Mouse (Mus musculus) thymus, postnatal 10 days (tissue): Measurements from ENCODE around the gene Gcm1.
A peak's percentile ranks its signal among the peaks of the same experiment; 100 is the strongest.
"Not testable (repeated sequence)": the region's sequence is repeated elsewhere in the genome, so short reads cannot be mapped to it uniquely, and the experiment has no call there.

Experiments used
- DNase-seq, 2 experiments: peaks; one replicate each; pipeline ENCODE4 v3.0.0; 2021; ENCODE audit warnings: low spot score in 2 of 2

Gcm1 gene

DNA sequence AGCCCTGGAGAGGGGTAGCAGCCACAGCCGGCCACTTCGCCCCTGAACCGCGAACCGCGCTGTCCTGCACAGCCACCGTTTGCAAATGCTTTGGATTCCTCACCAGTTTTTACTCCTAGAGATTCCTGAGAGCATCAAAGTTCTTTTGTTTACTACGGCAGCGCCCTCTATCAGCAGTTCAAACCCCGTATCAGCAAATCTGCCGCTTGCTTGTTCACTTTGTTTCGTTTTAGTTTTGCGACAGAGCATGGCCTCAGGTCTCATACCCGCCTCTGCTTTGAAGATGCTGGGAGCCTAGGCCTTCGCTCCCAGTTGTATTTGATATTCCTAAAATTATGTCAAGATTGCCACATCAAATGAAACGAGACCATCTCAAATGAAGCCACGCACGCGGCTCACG lies 5.0 kb upstream of the Gcm1 start:
- peak in 1 of 2 experiments; percentile 37 for DNase-seq

GRCm38 (mm10) chr9:78050452-78050970 lies 1.2 kb upstream of the Gcm1 start:
- DNase-seq: no peak

DNA sequence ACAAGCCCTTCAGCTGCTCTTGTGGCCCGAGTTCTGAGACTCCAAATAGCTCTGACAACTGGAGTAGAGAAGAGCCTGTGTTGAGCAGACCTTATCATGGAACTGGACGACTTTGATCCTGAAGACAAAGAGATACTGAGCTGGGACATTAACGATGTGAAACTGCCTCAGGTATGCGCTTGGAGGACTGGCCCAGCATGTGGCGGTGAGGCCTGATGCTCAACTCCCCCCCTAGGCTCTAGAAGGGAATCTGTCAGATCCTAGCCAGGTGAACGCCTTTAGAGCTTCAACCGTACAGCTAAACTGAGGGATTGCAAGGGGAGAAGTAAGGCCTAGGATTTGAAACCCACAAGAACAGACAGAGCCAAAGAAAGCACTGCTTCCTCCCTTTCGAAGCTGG lies 2.1 kb downstream of the Gcm1 start:
- no peak for DNase-seq

- DNase-seq: no peak
Observed at GRCm38 (mm10) chr9:78054298-78054697, 2.6 kb downstream of the Gcm1 start.

- no peak for DNase-seq
Observed at GRCm38 (mm10) chr9:78059525-78060120, 7.9 kb downstream of the Gcm1 start.

- no peak for DNase-seq
Observed at GRCm38 (mm10) chr9:78062392-78062791, 10.7 kb downstream of the Gcm1 start.

GRCm38 (mm10) chr9:78064121-78064520 lies 12.4 kb downstream of the Gcm1 start:
- DNase-seq: no peak

- DNase-seq: no peak
Observed at GRCm38 (mm10) chr9:78070496-78070895, 18.8 kb downstream of the Gcm1 start.

DNA sequence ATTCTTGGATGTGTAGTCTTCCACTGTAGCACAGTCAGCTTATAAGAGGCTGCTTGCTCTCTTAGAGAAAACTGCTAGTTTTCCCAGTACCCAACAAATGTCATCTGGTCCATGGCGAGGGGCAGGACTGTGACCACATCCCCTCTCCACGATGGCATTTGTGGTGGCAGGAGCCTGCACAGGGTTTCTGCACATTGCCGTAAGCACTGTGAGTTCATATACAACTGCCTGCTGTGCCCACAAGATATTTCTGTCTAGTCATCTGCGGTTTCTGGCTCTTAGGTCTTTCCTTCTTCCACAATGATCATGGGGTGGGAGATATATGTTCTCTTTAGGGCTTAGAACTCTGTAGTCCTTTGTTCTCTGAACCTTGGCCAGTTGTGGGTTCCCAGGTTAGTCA lies 19.9 kb downstream of the Gcm1 start:
- no peak for DNase-seq

DNA sequence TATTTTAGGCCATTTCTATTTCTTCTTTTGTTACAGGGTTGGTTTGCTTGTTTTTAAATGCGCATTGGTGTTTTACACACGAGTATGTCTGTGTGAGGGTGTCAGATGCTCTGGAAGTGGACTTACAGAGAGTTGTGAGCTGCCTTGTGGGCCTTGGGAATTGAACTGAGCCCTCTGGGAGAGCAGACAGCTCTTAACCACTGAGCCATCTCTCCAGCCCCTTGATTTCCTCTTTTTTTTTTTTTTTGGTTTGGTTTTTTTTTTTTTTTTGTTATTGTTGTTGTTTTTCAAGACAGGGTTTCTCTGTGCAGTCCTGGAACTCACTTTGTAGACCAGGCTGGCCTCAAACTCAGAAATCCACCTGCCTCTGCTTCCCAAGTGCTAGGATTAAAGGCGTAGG lies 21.6 kb downstream of the Gcm1 start:
- DNase-seq: not testable (repeated sequence)

GRCm38 (mm10) chr9:78073713-78074340 lies 22.1 kb downstream of the Gcm1 start:
- no peak for DNase-seq

GRCm38 (mm10) chr9:78075256-78075655 lies 23.5 kb downstream of the Gcm1 start:
- no peak for DNase-seq

DNA sequence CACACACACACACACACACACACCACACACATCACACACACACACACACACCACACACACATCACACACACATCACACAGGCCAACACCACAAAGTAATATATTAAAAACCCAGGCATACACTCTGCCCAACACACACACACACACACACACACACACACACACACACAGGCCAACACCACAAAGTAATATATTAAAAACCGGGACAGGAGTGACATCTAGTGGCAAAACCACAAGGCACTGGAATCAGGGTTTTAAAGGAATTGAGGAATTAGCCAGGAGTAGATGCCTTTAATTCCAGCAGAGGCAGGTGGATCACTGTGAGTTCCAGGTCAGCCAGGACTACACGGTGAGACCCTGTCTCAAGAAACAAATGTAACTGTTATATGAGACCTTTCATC lies 26.5 kb downstream of the Gcm1 start:
- no peak for DNase-seq

GRCm38 (mm10) chr9:78081835-78082234 lies 30.1 kb downstream of the Gcm1 start:
- DNase-seq: no peak

GRCm38 (mm10) chr9:78084341-78084740 lies 32.6 kb downstream of the Gcm1 start:
- DNase-seq: no peak

DNA sequence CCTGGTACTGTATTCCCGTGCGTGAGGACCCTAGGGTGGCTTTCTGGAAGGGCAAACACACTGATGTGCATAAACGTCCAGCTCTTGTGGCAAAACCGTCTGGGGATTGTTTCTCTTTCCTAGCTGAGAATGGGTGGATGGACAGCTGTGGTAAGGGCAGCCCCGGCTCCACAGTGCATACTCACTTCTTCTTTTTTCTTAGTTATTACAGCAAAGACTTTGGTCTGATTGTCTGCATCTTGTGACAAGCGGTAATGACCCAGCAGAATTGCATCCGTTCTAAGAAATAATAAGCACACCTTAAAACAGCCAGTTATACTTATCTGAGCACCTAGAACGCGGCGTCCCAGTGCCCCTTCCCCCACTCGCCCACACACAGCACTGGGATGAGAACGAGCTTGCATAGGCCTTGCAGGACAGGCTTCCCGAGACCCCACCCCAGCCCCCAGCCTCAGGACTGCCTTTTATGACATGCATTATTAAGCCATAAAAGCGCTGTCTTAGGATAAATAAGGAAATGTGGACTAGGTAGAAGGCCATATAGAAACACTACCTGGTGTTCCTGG lies 34.1 kb downstream of the Gcm1 start:
- no peak for DNase-seq

DNA sequence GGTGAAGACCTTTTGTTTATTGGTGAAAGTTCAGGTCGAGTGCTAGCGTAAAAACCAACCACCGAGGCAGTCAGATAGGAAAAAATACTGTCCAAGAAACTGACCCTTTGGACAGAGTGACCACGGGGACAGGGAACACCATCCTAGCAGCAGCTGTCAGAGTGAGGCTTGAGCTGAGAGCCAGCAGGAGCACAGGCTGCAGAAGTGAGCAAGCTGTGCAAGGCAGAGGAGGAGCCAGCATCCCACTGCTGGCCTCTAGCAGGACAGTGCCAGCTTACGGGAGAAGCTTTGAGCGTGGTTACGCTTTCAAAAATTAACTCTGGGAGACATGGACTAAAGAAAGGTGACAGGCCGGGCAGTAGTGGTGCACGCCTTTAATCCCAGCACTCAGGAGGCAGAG lies 36.0 kb downstream of the Gcm1 start:
- DNase-seq: no peak

DNA sequence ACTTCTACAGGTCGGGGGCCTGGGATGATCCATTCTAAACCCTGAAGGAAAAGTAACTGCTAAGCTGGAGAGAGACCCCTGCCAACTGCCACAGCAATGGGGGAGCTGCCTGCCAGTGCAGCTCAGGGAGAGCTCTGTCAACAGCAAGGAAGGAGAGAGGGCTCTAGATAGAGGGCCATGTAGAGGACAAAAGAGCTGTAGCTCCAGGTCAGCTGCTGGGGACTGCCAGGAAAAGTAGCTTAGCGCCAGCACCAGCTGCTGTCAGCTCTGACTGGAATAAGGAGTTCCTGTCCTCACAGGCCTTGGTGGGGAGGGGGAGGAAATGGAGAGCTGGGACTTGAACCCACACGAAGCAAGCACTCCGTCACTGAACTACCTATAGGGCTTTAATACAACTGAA lies 36.8 kb downstream of the Gcm1 start:
- DNase-seq: no peak

GRCm38 (mm10) chr9:78088971-78089370 lies 37.2 kb downstream of the Gcm1 start:
- no peak for DNase-seq

GRCm38 (mm10) chr9:78089906-78090305 lies 38.2 kb downstream of the Gcm1 start:
- no peak for DNase-seq

- DNase-seq: no peak
Observed at GRCm38 (mm10) chr9:78090596-78090995, 38.9 kb downstream of the Gcm1 start.

GRCm38 (mm10) chr9:78095686-78096085 lies 44.0 kb downstream of the Gcm1 start:
- no peak for DNase-seq

- no peak for DNase-seq
Observed at GRCm38 (mm10) chr9:78096376-78096775, 44.7 kb downstream of the Gcm1 start.
